Mouse (Mus musculus) myocyte (in vitro differentiated cells): ENCODE measurements around the gene Boc.

Experiments
- E2F4 ChIP-seq: IDR thresholded peaks from one replicate; pipeline ENCODE4 v1.6.1; 2011; ENCODE audit warnings: mild to moderate bottlenecking, control low read depth, moderate library complexity; ENCODE audit not compliant: insufficient read depth
- MAX ChIP-seq: IDR thresholded peaks from one replicate; pipeline ENCODE4 v1.6.1; 2011; ENCODE audit warnings: low read depth, mild to moderate bottlenecking, control low read depth
- MYOG ChIP-seq, 3 experiments: IDR thresholded peaks; one replicate each; pipeline ENCODE4 v1.6.1; 2011; ENCODE audit warnings: control low read depth in 2 of 3, low read depth in 2 of 3, mild to moderate bottlenecking in 2 of 3; ENCODE audit not compliant: insufficient read length in 2 of 3, control insufficient read depth in 1 of 3, insufficient read depth in 1 of 3
- POLR2A ChIP-seq: IDR thresholded peaks from one replicate; pipeline ENCODE4 v1.6.1; 2011; ENCODE audit warnings: low read depth, mild to moderate bottlenecking, control low read depth, moderate library complexity; ENCODE audit not compliant: insufficient read length
- REST ChIP-seq: IDR thresholded peaks from one replicate; pipeline ENCODE4 v1.6.1; 2011; ENCODE audit warnings: mild to moderate bottlenecking, control low read depth, moderate library complexity; ENCODE audit not compliant: insufficient read depth, insufficient read length
- SRF ChIP-seq: IDR thresholded peaks from one replicate; pipeline ENCODE4 v1.6.1; 2011; ENCODE audit warnings: low read depth; ENCODE audit not compliant: control insufficient read depth, insufficient read length
- TCF12 ChIP-seq: IDR thresholded peaks from one replicate; pipeline ENCODE4 v1.6.1; 2011; ENCODE audit warnings: mild to moderate bottlenecking, control low read depth; ENCODE audit not compliant: poor library complexity, insufficient read depth, severe bottlenecking
- USF1 ChIP-seq: IDR thresholded peaks from one replicate; pipeline ENCODE4 v1.6.1; 2011; ENCODE audit warnings: low read depth, mild to moderate bottlenecking, control low read depth, moderate library complexity

GRCm38 (mm10) chr16:44601182-44601581, 42.5 kb upstream of the Boc start:
- TF ChIP-seq POLR2A (no peak), E2F4 (no peak), MYOG (IDR thresholded peaks at IDR 0.05; ENCODE audit: control insufficient read depth in 1 of 3, insufficient read depth in 1 of 3, insufficient read length in 2 of 3, low read depth in 2 of 3) (no peak), SRF (no peak), USF1 (no peak), REST (no peak), TCF12 (no peak), MAX (no peak)
